Mouse (Mus musculus) adrenal gland, postnatal 14 days (tissue): ENCODE data around the gene Wdr27. TPM values are rescaled to one million over a fixed set of nuclear protein-coding genes. Genes with fewer than 3 reads are reported as not detected.
"Not testable (repeated sequence)": the region's sequence is repeated elsewhere in the genome, so short reads cannot be mapped to it uniquely, and the experiment has no call there.

Experiments
- DNase-seq: peaks from one replicate; pipeline ENCODE4 v3.0.0; 2021; ENCODE audit warnings: mixed read lengths
- total RNA-seq: library from RNA; stranded (reverse); gene quantifications from 2 replicates; pipeline ENCODE4 v1.2.3, GENCODE M21; 2021

Wdr27 gene
- total RNA-seq, 1 experiment from 2014 or later: 7.8 TPM

- DNase-seq: no peak
Measured at GRCm38 (mm10) chr17:14931469-14931868, 11.5 kb downstream of the Wdr27 start.

GRCm38 (mm10) chr17:14930697-14931096, 12.3 kb downstream of the Wdr27 start:
- no peak for DNase-seq

- DNase-seq: no peak
Measured at GRCm38 (mm10) chr17:14928631-14929030, 14.3 kb downstream of the Wdr27 start.

- no peak for DNase-seq
Measured at GRCm38 (mm10) chr17:14927644-14928218, 15.2 kb downstream of the Wdr27 start.

GRCm38 (mm10) chr17:14921582-14921981, 21.4 kb downstream of the Wdr27 start:
- DNase-seq: no peak

GRCm38 (mm10) chr17:14917866-14918265, 25.1 kb downstream of the Wdr27 start:
- peak; percentile 45 for DNase-seq

GRCm38 (mm10) chr17:14914401-14914800, 28.6 kb downstream of the Wdr27 start:
- DNase-seq: no peak

- no peak for DNase-seq
Measured at GRCm38 (mm10) chr17:14912981-14913380, 30.0 kb downstream of the Wdr27 start.

GRCm38 (mm10) chr17:14912420-14912819, 30.5 kb downstream of the Wdr27 start:
- no peak for DNase-seq

- no peak for DNase-seq
Measured at GRCm38 (mm10) chr17:14910771-14911170, 32.2 kb downstream of the Wdr27 start.

- DNase-seq: no peak
Measured at GRCm38 (mm10) chr17:14909331-14909730, 33.6 kb downstream of the Wdr27 start.

GRCm38 (mm10) chr17:14907136-14907535, 35.8 kb downstream of the Wdr27 start:
- no peak for DNase-seq

GRCm38 (mm10) chr17:14906611-14907010, 36.3 kb downstream of the Wdr27 start:
- no peak for DNase-seq

GRCm38 (mm10) chr17:14904637-14905265, 38.2 kb downstream of the Wdr27 start:
- DNase-seq: peak; percentile 71

GRCm38 (mm10) chr17:14904206-14904605, 38.8 kb downstream of the Wdr27 start:
- no peak for DNase-seq

- no peak for DNase-seq
Measured at GRCm38 (mm10) chr17:14903212-14903611, 39.7 kb downstream of the Wdr27 start.

GRCm38 (mm10) chr17:14898972-14899371, 44.0 kb downstream of the Wdr27 start:
- DNase-seq: no peak

- not testable (repeated sequence) for DNase-seq
Measured at GRCm38 (mm10) chr17:14895058-14895457, 47.9 kb downstream of the Wdr27 start.

- DNase-seq: no peak
Measured at GRCm38 (mm10) chr17:14886933-14887332, 56.0 kb downstream of the Wdr27 start.

- DNase-seq: no peak
Measured at GRCm38 (mm10) chr17:14874656-14875204, 68.2 kb downstream of the Wdr27 start.

GRCm38 (mm10) chr17:14860220-14860619, 82.7 kb downstream of the Wdr27 start:
- DNase-seq: no peak

- DNase-seq: no peak
Measured at GRCm38 (mm10) chr17:14847709-14848108, 95.2 kb downstream of the Wdr27 start.

- peak; percentile 59 for DNase-seq
Measured at GRCm38 (mm10) chr17:14846880-14847279, 96.1 kb downstream of the Wdr27 start.

GRCm38 (mm10) chr17:14826715-14827295, 116.2 kb downstream of the Wdr27 start:
- no peak for DNase-seq
